Mouse (Mus musculus): ENCODE data around the gene Olfr1457.

DNA sequence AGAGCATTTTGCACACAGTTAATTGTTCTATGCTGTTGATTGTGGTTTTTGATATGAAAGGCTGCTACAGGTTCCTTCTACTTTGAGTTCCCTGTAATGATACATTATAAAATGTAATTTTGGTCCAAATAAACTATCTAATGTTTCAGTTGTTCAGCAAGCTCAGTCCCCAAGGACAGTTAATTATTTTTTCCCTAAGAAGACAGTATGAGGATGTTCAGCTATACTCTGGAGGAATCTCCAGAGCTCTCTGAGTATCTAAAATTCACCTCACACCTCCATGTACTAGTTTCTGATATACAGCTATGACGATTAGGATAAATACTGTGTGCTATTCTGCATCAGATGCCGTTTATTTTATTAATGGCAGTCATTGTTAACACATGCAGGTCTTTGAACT lies 37.4 kb downstream of the Olfr1457 start, which contains the start of gene Olfr1454:
- TF ChIP-seq CTCF (IDR thresholded peaks at IDR 0.05) (no peak), EP300 (IDR thresholded peaks at IDR 0.05) (no peak)
